Mouse (Mus musculus) small intestine, adult 2 months (tissue): Measurements from ENCODE around the gene Gm12253.

Source experiments
- CTCF ChIP-seq: fragments of 200-500 bp; IDR thresholded peaks from 2 replicates; pipeline ENCODE4 v1.5.1; 2012; ENCODE audit warnings: low read depth, mild to moderate bottlenecking, control low read depth, inconsistent platforms, low read length, moderate library complexity, mixed read lengths; ENCODE audit not compliant: insufficient replicate concordance, insufficient read length; ENCODE audit errors: extremely low read depth
- POLR2A ChIP-seq: fragments of 200-500 bp; IDR thresholded peaks from 2 replicates; pipeline ENCODE4 v1.6.1; 2012; ENCODE audit warnings: low read depth, mild to moderate bottlenecking, control low read depth, inconsistent platforms, low read length, moderate library complexity

- TF ChIP-seq CTCF (no peak), POLR2A (no peak)
These were observed 5.5 kb downstream of the Gm12253 start for GRCm38 (mm10) chr11:58437866-58438265.
